Mouse (Mus musculus) C3H10T1/2 (cell line): ENCODE results near the gene Gm8220. TPM values are rescaled to one million over a fixed set of nuclear protein-coding genes. Genes with fewer than 3 reads are reported as not detected.

Experiments used
- polyA plus RNA-seq, 2 experiments: library from polyadenylated mRNA; unstranded; fragments of >200 nt; fragmentation: generic; extraction: Trizol; gene quantifications; one replicate each; pipeline ENCODE4 v1.2.1; 2012; ENCODE audit warnings: missing spikeins in 2 of 2

The Gm8220 gene
- under 1 TPM in 1 of 2 experiments, not detected in 1; 0.05 TPM for polyA plus RNA-seq

DNA sequence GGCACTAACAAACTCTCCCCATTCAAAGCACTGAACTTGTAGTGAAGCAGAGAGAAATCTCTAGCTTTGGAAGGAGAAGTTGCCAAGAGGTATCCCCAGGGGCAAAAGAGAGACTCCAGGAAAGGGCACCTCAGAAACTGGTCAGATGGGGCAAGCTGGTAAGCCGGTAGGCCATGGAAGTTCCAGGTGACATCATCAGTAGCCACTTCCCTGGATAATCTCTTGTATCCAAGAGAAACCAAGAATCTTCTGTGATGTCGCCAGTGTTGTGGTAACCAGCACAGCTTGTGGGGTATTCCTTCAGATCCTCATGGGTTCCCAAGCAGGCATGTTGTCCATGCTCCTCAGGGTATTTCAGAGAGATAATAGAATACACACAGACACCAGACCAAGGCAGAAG lies at the start of gene Gm8220:
Gm8220 (plus strand) TSS at position 301 of the 400 bp plus-strand sequence.

DNA sequence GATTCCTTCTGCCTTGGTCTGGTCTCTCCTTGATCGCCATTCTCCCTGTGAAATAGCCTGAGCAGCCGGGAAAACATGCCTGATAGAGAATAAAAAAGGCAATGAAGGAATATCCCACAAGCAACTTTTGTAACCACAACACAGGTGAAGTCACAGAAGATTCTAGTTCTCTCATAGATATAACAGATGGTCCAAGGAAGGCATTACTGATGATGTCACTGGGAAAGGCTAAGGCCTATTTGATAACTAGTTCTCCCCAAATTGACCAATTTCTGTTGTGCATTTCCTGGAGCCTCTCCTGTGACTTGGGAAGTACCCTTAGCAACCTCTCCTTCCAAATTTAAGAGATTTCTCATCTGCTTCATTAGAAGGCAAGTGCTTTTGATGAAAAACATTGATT lies 53.1 kb downstream of the Gm8220 start, which contains the start of gene Gm5930:
Gm5930 (minus strand) TSS at position 101 of the 400 bp plus-strand sequence.

Other genes with a start within 250 kb of the Gm8220 start
- gene Ear2, start 182.9 kb upstream of the Gm8220 start, polyA plus RNA-seq, result under 1 TPM in 1 of 2 experiments, not detected in 1; 0.14 TPM
- not detected for gene Gm3327, start 161.7 kb upstream of the Gm8220 start, polyA plus RNA-seq
- under 1 TPM in 1 of 2 experiments, not detected in 1; 0.04 TPM for gene Gm8212, start 87.9 kb upstream of the Gm8220 start, polyA plus RNA-seq
- under 1 TPM; 0.02 to 0.05 TPM for gene 4930503E14Rik, start 72.3 kb upstream of the Gm8220 start, polyA plus RNA-seq
- gene Gm5930, start 53.0 kb downstream of the Gm8220 start, polyA plus RNA-seq, result under 1 TPM; 0.02 to 0.22 TPM
- not detected for gene Gm8229, start 79.8 kb downstream of the Gm8220 start, polyA plus RNA-seq
- under 1 TPM in 1 of 2 experiments, not detected in 1; 0.02 TPM for gene Gm3371, start 125.1 kb downstream of the Gm8220 start, polyA plus RNA-seq
- gene Gm8232, start 148.1 kb downstream of the Gm8220 start, polyA plus RNA-seq, result not detected
- gene BC061237, start 206.9 kb downstream of the Gm8220 start, polyA plus RNA-seq, result not detected
- not detected for gene Gm17093, start 232.7 kb downstream of the Gm8220 start, polyA plus RNA-seq